In the genomic region with DNA sequence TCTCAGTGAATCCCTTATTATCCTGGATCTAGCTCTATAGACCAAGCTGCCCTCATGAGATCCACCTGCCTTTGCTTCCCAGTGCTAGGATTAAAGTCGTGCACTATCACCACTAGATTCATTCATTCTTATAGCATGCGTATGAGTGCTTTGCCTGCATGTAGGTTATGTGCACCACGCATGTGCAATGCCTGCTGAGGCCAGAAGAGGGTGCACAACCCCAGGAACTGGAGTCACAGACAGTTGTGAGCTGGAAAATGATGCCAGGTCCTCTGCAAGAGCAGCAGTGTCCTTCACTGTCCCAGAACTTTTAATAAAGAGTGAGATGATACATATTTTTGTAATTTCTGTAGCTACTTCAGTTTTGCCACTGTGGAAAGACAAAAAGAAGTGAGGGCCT, we compare ENCODE assay signal across 1 mouse cellular context.
TF ChIP-seq lines count a peak whose summit lies in the region.

No protein-coding gene starts in this region.

TF ChIP-seq in ES-E14, 5 proteins besides CTCF, POLR2A, EP300 and RAD21:
- 0 out of 2 replicates have a peak, but pooled peaks have one; percentile 39 for TF ChIP-seq ZC3H11A (IDR thresholded peaks at IDR 0.05; ENCODE audit: borderline replicate concordance, low read depth, low read length)
- TF ChIP-seq ZNF384 (IDR thresholded peaks at IDR 0.05; ENCODE audit: low read depth, low read length): no peak
- TF ChIP-seq CHD2 (IDR thresholded peaks at IDR 0.05; ENCODE audit: low read depth, low read length): no peak
- TF ChIP-seq MAFK (IDR thresholded peaks at IDR 0.05; ENCODE audit: insufficient read depth, low read depth, low read length): no peak
